Comparison of ENCODE assay signal across 8 mouse cellular contexts in genomic region chrX:151344501-151344984, GRCm38 (mm10). TPM values are rescaled to one million over a fixed set of nuclear protein-coding genes. Genes with fewer than 3 reads are reported as not detected.
DNase-seq lines count a peak whose midpoint lies in the region; ATAC-seq and TF ChIP-seq lines count a peak whose summit lies in the region.

No protein-coding gene starts in this region.

- TF ChIP-seq POLR2A in bone marrow, adult 2 months (IDR thresholded peaks at IDR 0.05; ENCODE audit: borderline replicate concordance, control insufficient read depth, low read depth, low read length), result no peak

- peak overlapping the region; percentile 93 for H3K4me3 ChIP-seq in bone marrow, adult 2 months (replicated peaks; ENCODE audit: control insufficient read depth, low read depth, low read length)
- peak overlapping the region; percentile 81 for H3K4me3 ChIP-seq in heart, embryonic 12.5 days
- peak overlapping the region; percentile 57 for H3K4me3 ChIP-seq in kidney, postnatal 0 days (replicated peaks; ENCODE audit: low read depth, low read length)
- H3K4me3 ChIP-seq in liver, embryonic 13.5 days (replicated peaks), result peak overlapping the region; percentile 76
- H3K4me3 ChIP-seq in stomach, embryonic 15.5 days (replicated peaks), result peak overlapping the region; percentile 67

- peak; percentile 76 for ATAC-seq in erythroblast, adult 5-6 weeks (replicated peaks; ENCODE audit: low FRiP score, poor library complexity, severe bottlenecking)
- peak; percentile 64 for ATAC-seq in heart, embryonic 12.5 days (ENCODE audit: insufficient number of reproducible peaks, low FRiP score)
- peak; percentile 65 for ATAC-seq in kidney, postnatal 0 days (replicated peaks; ENCODE audit: low FRiP score, low read depth)
- ATAC-seq in liver, embryonic 13.5 days (ENCODE audit: low read depth), result peak; percentile 57
- peak; percentile 41; the same call in 1 of the 2 replicates for ATAC-seq in stomach, embryonic 15.5 days (ENCODE audit: insufficient read depth, low FRiP score, low read depth)

- no peaks in the 10 kb centered on the region for H3K27me3 ChIP-seq in heart, embryonic 12.5 days (replicated peaks)
- no peaks in the 10 kb centered on the region for H3K27me3 ChIP-seq in kidney, postnatal 0 days (ENCODE audit: insufficient read depth, low read length)
- H3K27me3 ChIP-seq in liver, embryonic 13.5 days, result no peaks in the 10 kb centered on the region; the same call in 1 of the 2 replicates
- H3K27me3 ChIP-seq in stomach, embryonic 15.5 days (replicated peaks), result no peaks in the 10 kb centered on the region

- peak overlapping the region; percentile 75 for H3K27ac ChIP-seq in bone marrow, adult 2 months (ENCODE audit: control insufficient read depth, insufficient read depth, low read depth, low read length, poor library complexity)
- peak overlapping the region; percentile 83 for H3K27ac ChIP-seq in heart, embryonic 12.5 days (ENCODE audit: poor library complexity, severe bottlenecking)
- peak overlapping the region; percentile 81 for H3K27ac ChIP-seq in kidney, postnatal 0 days
- peak overlapping the region; percentile 82 for H3K27ac ChIP-seq in liver, embryonic 13.5 days
- H3K27ac ChIP-seq in stomach, embryonic 15.5 days, result peak overlapping the region; percentile 83

- 17% methylated on average over 32 of the region's 33 CpGs for WGBS in bone marrow, adult 2 months
- WGBS in heart, embryonic 12.5 days, result 16% methylated on average over 31 of the region's 33 CpGs
- 28% methylated on average over 32 of the region's 33 CpGs for WGBS in kidney, postnatal 0 days
- WGBS in liver, embryonic 13.5 days (ENCODE audit: insufficient replicate concordance), result 19% methylated on average over 33 of the region's 33 CpGs
- WGBS in stomach, embryonic 15.5 days, result 19% methylated on average over 33 of the region's 33 CpGs

- TF ChIP-seq CTCF in bone marrow, adult 2 months (IDR thresholded peaks at IDR 0.05; ENCODE audit: control insufficient read depth, insufficient read depth, low read length), result no peak
- TF ChIP-seq CTCF in kidney, postnatal 0 days (IDR thresholded peaks at IDR 0.05; ENCODE audit: low read depth), result no peak

- H3K36me3 ChIP-seq in heart, embryonic 12.5 days, result 0 out of 2 replicates have a peak, but pooled peaks cover 3% of the 10 kb centered on the region
- H3K36me3 ChIP-seq in kidney, postnatal 0 days (ENCODE audit: insufficient read depth, low read length), result no peaks in the 10 kb centered on the region
- no peaks in the 10 kb centered on the region for H3K36me3 ChIP-seq in liver, embryonic 13.5 days
- H3K36me3 ChIP-seq in stomach, embryonic 15.5 days, result no peaks in the 10 kb centered on the region

- peak; percentile 52 to 55 for DNase-seq in CD8-positive naive resting alpha-beta T cell, adult 2 months (ENCODE audit: low read depth in 2 of 2, low spot score in 2 of 2)
- DNase-seq in kidney, postnatal 0 days (ENCODE audit: low spot score), result peak; percentile 5
- peak; percentile 24 for DNase-seq in liver, embryonic 13.5 days
- DNase-seq in naive thymus-derived CD4-positive, alpha-beta T cell, adult 2 months (ENCODE audit: low read depth), result peak; percentile 71

- no peaks in the 10 kb centered on the region for H3K4me1 ChIP-seq in bone marrow, adult 2 months (ENCODE audit: control insufficient read depth, insufficient read depth, low read length)
- peaks cover 11% of the 10 kb centered on the region; the same call in 1 of the 2 replicates for H3K4me1 ChIP-seq in heart, embryonic 12.5 days (replicated peaks)
- H3K4me1 ChIP-seq in kidney, postnatal 0 days (replicated peaks; ENCODE audit: insufficient read depth, low read length), result no peaks in the 10 kb centered on the region
- peaks cover 16% of the 10 kb centered on the region for H3K4me1 ChIP-seq in liver, embryonic 13.5 days (replicated peaks)
- H3K4me1 ChIP-seq in stomach, embryonic 15.5 days, result no peaks in the 10 kb centered on the region

- H3K9ac ChIP-seq in heart, embryonic 12.5 days, result peak overlapping the region; percentile 81
- H3K9ac ChIP-seq in kidney, postnatal 0 days (ENCODE audit: low read depth, low read length), result peak overlapping the region; percentile 67
- peak overlapping the region; percentile 84 for H3K9ac ChIP-seq in liver, embryonic 13.5 days
- peak overlapping the region; percentile 39 for H3K9ac ChIP-seq in stomach, embryonic 15.5 days

- peak overlapping the region; percentile 81 for H3K4me2 ChIP-seq in heart, embryonic 12.5 days
- peak overlapping the region; percentile 67 for H3K4me2 ChIP-seq in kidney, postnatal 0 days (ENCODE audit: low read length)
- peak overlapping the region; percentile 77 for H3K4me2 ChIP-seq in liver, embryonic 13.5 days
- H3K4me2 ChIP-seq in stomach, embryonic 15.5 days, result peak overlapping the region; percentile 64

- no peaks in the 10 kb centered on the region for H3K9me3 ChIP-seq in heart, embryonic 12.5 days (replicated peaks)
- H3K9me3 ChIP-seq in kidney, postnatal 0 days (replicated peaks; ENCODE audit: low read length), result no peaks in the 10 kb centered on the region
- no peaks in the 10 kb centered on the region for H3K9me3 ChIP-seq in liver, embryonic 13.5 days (replicated peaks)
- no peaks in the 10 kb centered on the region for H3K9me3 ChIP-seq in stomach, embryonic 15.5 days

RNA-seq across cellular contexts. Expression of gene Fam120c, which starts 0.6 kb away (rescaled TPM):
- 0.23 and 0.65 TPM in 2 replicates for polyA plus RNA-seq in bone marrow, adult 2 months (2011; ENCODE audit: insufficient read depth, insufficient read length, low replicate concordance, missing spikeins)
- total RNA-seq in erythroblast, adult 5-6 weeks (2015; ENCODE audit: low replicate concordance), result 0.19 and 0.42 TPM in 2 replicates
- 0.26 and 0.98 TPM in 2 replicates for total RNA-seq in erythroblast, adult 5-6 weeks (2017; ENCODE audit: low replicate concordance)
- polyA plus RNA-seq in heart, embryonic 12.5 days (2016; fragmentation: Nextera tagmentation; extraction: Ambion mirVana), result 4.6 and 5.3 TPM in 2 replicates
- 2.9 and 3.1 TPM in 2 replicates for polyA plus RNA-seq in kidney, postnatal 0 days (2015; fragmentation: Nextera tagmentation; extraction: Ambion mirVana)
- 0.60 and 0.93 TPM in 2 replicates for polyA plus RNA-seq in liver, embryonic 13.5 days (2015; fragmentation: Nextera tagmentation; extraction: Ambion mirVana)
- polyA plus RNA-seq in stomach, embryonic 15.5 days (2015; fragmentation: Nextera tagmentation; extraction: Ambion mirVana), result 3.5 and 4.3 TPM in 2 replicates

Comparison
In these comparisons a context has a peak if more than half of its experiments do, and no peak if none do; other contexts are left out.
1. Peak in every context shown above with its lines: DNase-seq, ATAC-seq, H3K4me3 ChIP-seq and H3K27ac ChIP-seq.
2. DNase-seq: peak in every context shown above with its lines; median percentile 71 in naive thymus-derived CD4-positive, alpha-beta T cell, adult 2 months; 54 in CD8-positive naive resting alpha-beta T cell, adult 2 months; 24 in liver, embryonic 13.5 days; 5 in kidney, postnatal 0 days.